Mouse (Mus musculus): Measurements from ENCODE around the gene Cand1. TPM values are rescaled to one million over a fixed set of nuclear protein-coding genes. Genes with fewer than 3 reads are reported as not detected.

Gene Cand1
- polyA plus RNA-seq, 1 experiment = 27.1 TPM

DNA sequence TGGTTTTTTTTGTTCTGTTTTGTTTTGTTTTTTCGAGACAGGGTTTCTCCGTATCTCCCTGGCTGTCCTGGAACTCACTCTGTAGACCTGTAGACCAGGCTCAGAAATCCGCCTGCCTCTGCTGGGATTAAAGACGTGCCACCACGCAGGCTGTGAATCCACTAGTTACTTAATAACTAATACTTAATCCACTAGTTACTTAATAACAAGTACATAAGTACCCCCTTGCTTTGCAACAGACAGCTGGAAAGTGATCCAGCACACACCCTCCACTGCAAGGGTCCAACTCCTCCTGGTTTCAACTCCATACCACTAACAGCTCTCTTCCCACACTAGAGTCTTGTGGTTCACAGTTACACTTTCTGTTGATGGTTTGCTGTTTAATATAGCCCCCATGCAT lies 8.3 kb downstream of the Cand1 start:
- DNase-seq = peak; percentile 62
- peaks cover 25% of the 10 kb centered on the region for H3K4me1 ChIP-seq (ENCODE audit: control insufficient read depth, insufficient read depth, low read length)
- H3K27me3 ChIP-seq (replicated peaks; ENCODE audit: control insufficient read depth, insufficient read depth, low read length) = no peaks in the 10 kb centered on the region
- H3K4me3 ChIP-seq (ENCODE audit: insufficient read depth, low read depth, low read length) = no peak overlapping the region
- TF ChIP-seq POLR2A (IDR thresholded peaks at IDR 0.05; ENCODE audit: low read depth, low read length) (no peak), CTCF (conservative IDR thresholded peaks at IDR 0.05; ENCODE audit: insufficient read depth, insufficient read length, low read depth, low read length) (no peak)
- H3K27ac ChIP-seq (ENCODE audit: insufficient read depth, low read depth, low read length) = no peak overlapping the region
- H3K36me3 ChIP-seq (ENCODE audit: control insufficient read depth, insufficient read depth, low read length) = no peaks in the 10 kb centered on the region
- 46% methylated on average over 5 of the region's 5 CpGs for WGBS

- WGBS = 60% methylated on average over 4 of the region's 4 CpGs
- H3K27ac ChIP-seq (ENCODE audit: insufficient read depth, low read depth, low read length) = no peak overlapping the region
These were observed 9.2 kb downstream of the Cand1 start for GRCm38 (mm10) chr10:119230703-119231102.

GRCm38 (mm10) chr10:119230074-119230669 lies 9.7 kb downstream of the Cand1 start:
- no peaks in the 10 kb centered on the region for H3K27me3 ChIP-seq (replicated peaks; ENCODE audit: control insufficient read depth, insufficient read depth, low read length)
- peaks cover 25% of the 10 kb centered on the region for H3K4me1 ChIP-seq (ENCODE audit: control insufficient read depth, insufficient read depth, low read length)
- 24% methylated on average over 5 of the region's 5 CpGs for WGBS
- no peak overlapping the region for H3K27ac ChIP-seq (ENCODE audit: insufficient read depth, low read depth, low read length)
- no peak overlapping the region for H3K4me3 ChIP-seq (ENCODE audit: insufficient read depth, low read depth, low read length)
- no peak for TF ChIP-seq POLR2A (IDR thresholded peaks at IDR 0.05; ENCODE audit: low read depth, low read length)
- no peak for TF ChIP-seq CTCF (conservative IDR thresholded peaks at IDR 0.05; ENCODE audit: insufficient read depth, insufficient read length, low read depth, low read length)
- DNase-seq = peak; percentile 79
- peaks cover 3% of the 10 kb centered on the region; the same call in 1 of the 2 replicates for H3K36me3 ChIP-seq (ENCODE audit: control insufficient read depth, insufficient read depth, low read length)

More at GRCm38 (mm10) chr10:119230703-119231102, 9.2 kb downstream of the Cand1 start:
- H3K27me3 ChIP-seq (replicated peaks; ENCODE audit: control insufficient read depth, insufficient read depth, low read length) = no peaks in the 10 kb centered on the region
- DNase-seq = no peak
- H3K4me1 ChIP-seq (ENCODE audit: control insufficient read depth, insufficient read depth, low read length) = peaks cover 25% of the 10 kb centered on the region
- TF ChIP-seq CTCF (conservative IDR thresholded peaks at IDR 0.05; ENCODE audit: insufficient read depth, insufficient read length, low read depth, low read length) = no peak
- no peak for TF ChIP-seq POLR2A (IDR thresholded peaks at IDR 0.05; ENCODE audit: low read depth, low read length)
- H3K36me3 ChIP-seq (ENCODE audit: control insufficient read depth, insufficient read depth, low read length) = peaks cover 3% of the 10 kb centered on the region; the same call in 1 of the 2 replicates
- no peak overlapping the region for H3K4me3 ChIP-seq (ENCODE audit: insufficient read depth, low read depth, low read length)

GRCm38 (mm10) chr10:119223686-119224085 lies 16.2 kb downstream of the Cand1 start:
- TF ChIP-seq POLR2A (IDR thresholded peaks at IDR 0.05; ENCODE audit: low read depth, low read length) (no peak), CTCF (conservative IDR thresholded peaks at IDR 0.05; ENCODE audit: insufficient read depth, insufficient read length, low read depth, low read length) (no peak)
- 72% methylated on average over 4 of the region's 4 CpGs for WGBS
- peaks cover 3% of the 10 kb centered on the region; the same call in 1 of the 2 replicates for H3K36me3 ChIP-seq (ENCODE audit: control insufficient read depth, insufficient read depth, low read length)
- no peak overlapping the region for H3K4me3 ChIP-seq (ENCODE audit: insufficient read depth, low read depth, low read length)
- no peak for DNase-seq
- no peak overlapping the region for H3K27ac ChIP-seq (ENCODE audit: insufficient read depth, low read depth, low read length)
- H3K4me1 ChIP-seq (ENCODE audit: control insufficient read depth, insufficient read depth, low read length) = no peaks in the 10 kb centered on the region; the same call in 1 of the 2 replicates
- H3K27me3 ChIP-seq (replicated peaks; ENCODE audit: control insufficient read depth, insufficient read depth, low read length) = no peaks in the 10 kb centered on the region

- peak; percentile 79 for DNase-seq
- no peak for TF ChIP-seq POLR2A (IDR thresholded peaks at IDR 0.05; ENCODE audit: low read depth, low read length)
- peak; percentile 43 for TF ChIP-seq CTCF (conservative IDR thresholded peaks at IDR 0.05; ENCODE audit: insufficient read depth, insufficient read length, low read depth, low read length)
- 43% methylated on average over 5 of the region's 5 CpGs for WGBS
- no peak overlapping the region for H3K4me3 ChIP-seq (ENCODE audit: insufficient read depth, low read depth, low read length)
- H3K36me3 ChIP-seq (ENCODE audit: control insufficient read depth, insufficient read depth, low read length) = peaks cover 3% of the 10 kb centered on the region
- H3K27me3 ChIP-seq (replicated peaks; ENCODE audit: control insufficient read depth, insufficient read depth, low read length) = no peaks in the 10 kb centered on the region
- no peak overlapping the region for H3K27ac ChIP-seq (ENCODE audit: insufficient read depth, low read depth, low read length)
- no peaks in the 10 kb centered on the region; the same call in 1 of the 2 replicates for H3K4me1 ChIP-seq (ENCODE audit: control insufficient read depth, insufficient read depth, low read length)
These were observed 18.2 kb downstream of the Cand1 start for GRCm38 (mm10) chr10:119221631-119222030.

DNA sequence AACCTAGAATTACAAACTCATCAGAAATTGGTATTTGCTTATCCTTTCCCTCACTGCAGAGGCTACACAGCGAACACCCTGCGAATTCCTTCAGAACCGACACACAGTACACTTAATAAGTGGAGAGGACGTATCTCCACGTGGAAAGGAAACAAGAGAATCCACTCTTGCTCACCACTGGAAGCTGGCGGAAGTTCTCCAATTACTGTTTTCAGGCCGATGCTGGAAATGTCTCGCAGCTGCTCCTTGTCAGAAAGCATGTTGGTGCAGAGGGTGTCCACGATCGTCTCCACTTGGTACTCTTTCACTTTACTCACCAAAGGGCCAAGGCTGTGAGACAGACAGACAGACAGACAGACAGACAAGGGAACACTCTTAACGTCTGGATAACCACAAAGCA lies 20.4 kb downstream of the Cand1 start:
- TF ChIP-seq POLR2A (IDR thresholded peaks at IDR 0.05; ENCODE audit: low read depth, low read length) = no peak
- TF ChIP-seq CTCF (conservative IDR thresholded peaks at IDR 0.05; ENCODE audit: insufficient read depth, insufficient read length, low read depth, low read length) = no peak
- Histone ChIP-seq H3K27me3 (replicated peaks; ENCODE audit: control insufficient read depth, insufficient read depth, low read length) (no peaks in the 10 kb centered on the region), H3K27ac (ENCODE audit: insufficient read depth, low read depth, low read length) (no peak overlapping the region), H3K36me3 (ENCODE audit: control insufficient read depth, insufficient read depth, low read length) (peaks cover 6% of the 10 kb centered on the region), H3K4me1 (ENCODE audit: control insufficient read depth, insufficient read depth, low read length) (no peaks in the 10 kb centered on the region; the same call in 1 of the 2 replicates), H3K4me3 (ENCODE audit: insufficient read depth, low read depth, low read length) (no peak overlapping the region)
- DNase-seq = no peak
- WGBS = 51% methylated on average over 11 of the region's 11 CpGs

- H3K4me1 ChIP-seq (ENCODE audit: control insufficient read depth, insufficient read depth, low read length) = no peaks in the 10 kb centered on the region; the same call in 1 of the 2 replicates
- H3K27ac ChIP-seq (ENCODE audit: insufficient read depth, low read depth, low read length) = no peak overlapping the region
- no peak overlapping the region for H3K4me3 ChIP-seq (ENCODE audit: insufficient read depth, low read depth, low read length)
- 86% methylated on average over 15 of the region's 15 CpGs for WGBS
- H3K36me3 ChIP-seq (ENCODE audit: control insufficient read depth, insufficient read depth, low read length) = peaks cover 6% of the 10 kb centered on the region
- no peaks in the 10 kb centered on the region for H3K27me3 ChIP-seq (replicated peaks; ENCODE audit: control insufficient read depth, insufficient read depth, low read length)
- no peak for TF ChIP-seq CTCF (conservative IDR thresholded peaks at IDR 0.05; ENCODE audit: insufficient read depth, insufficient read length, low read depth, low read length)
- TF ChIP-seq POLR2A (IDR thresholded peaks at IDR 0.05; ENCODE audit: low read depth, low read length) = no peak
- no peak for DNase-seq
These were observed 21.4 kb downstream of the Cand1 start for GRCm38 (mm10) chr10:119218274-119219080.

Data from kidney, adult 2 months (tissue).